Mouse (Mus musculus): Measurements from ENCODE around the gene Col11a2.
"Not testable (repeated sequence)": the region's sequence is repeated elsewhere in the genome, so short reads cannot be mapped to it uniquely, and the experiment has no call there.

Col11a2 gene

DNA sequence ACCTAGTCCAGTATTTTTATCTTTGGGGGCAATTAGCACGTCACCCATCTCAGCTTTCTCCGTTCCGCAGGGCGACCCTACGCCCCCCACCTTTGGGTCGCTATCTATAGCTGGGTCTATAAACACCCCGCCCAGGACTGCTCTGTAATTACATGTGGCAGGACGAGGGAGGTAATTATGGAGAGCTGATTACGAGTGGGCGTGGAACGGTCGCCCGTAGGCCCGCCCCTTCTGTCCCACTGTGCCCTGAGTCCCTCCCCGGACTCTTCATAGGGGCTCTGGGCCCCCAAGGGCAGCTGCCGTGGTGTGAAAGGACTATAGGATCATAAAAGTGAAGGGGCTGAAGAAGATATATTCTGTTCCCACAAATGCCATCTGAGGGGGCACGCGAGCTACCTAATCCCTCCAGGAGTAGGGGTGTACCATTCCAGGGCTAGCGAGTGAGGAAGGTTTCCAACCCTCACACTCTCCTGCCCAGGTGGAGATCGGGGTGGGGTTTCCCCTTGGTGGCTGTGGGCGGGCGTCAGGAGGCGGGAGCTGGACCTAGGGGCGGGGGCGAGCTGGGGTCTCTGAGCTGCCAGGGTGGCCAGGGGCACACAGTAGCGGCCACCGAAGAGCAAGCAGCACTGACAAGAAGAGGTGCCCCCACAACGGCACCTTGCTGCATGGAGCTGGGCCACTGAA lies at the start of gene Col11a2:
TSS of gene Col11a2 (plus strand) at position 560 of the 684 bp plus-strand sequence.
- DNase-seq (ENCODE audit: low read depth, low spot score), result no peak

DNA sequence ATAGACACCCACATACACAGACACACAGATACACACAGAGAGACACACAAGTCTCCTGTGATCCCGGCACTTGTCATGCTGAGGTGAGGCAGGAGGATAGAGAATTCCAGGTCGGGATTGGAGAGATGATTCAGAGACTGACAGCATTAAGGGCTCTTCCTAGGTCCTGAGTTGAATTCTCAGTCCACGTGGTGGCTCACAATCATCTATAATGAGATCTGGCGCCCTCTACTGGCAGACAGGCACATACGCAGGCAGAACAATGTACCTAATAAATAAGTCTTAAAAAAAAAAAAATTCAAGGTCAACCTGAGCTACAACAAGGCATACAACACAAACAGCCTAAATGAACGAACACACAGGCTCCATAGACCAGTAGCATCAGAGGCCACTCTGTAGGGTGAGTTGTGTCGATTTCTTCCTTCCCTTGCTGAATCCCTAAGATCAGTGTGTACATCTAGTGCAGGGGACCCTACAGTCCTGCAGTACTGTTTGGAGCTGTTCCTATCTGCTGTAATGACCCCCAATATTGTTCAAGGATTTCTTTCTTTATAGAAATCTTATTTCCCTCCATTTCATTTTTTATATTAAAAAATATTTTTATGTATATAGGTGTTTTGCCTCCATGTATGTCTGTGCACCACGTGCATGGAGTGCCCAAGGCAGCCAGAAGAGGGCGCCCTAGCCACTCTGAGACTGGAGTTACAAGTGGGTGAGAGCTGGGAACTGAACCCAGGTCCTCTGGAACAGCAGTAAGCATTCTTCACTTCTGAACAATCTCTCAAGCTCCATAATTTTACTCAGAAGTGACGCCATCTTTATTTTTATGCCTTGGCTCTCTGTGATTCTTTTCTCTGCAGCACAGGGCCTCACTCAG lies 47.2 kb upstream of the Col11a2 start:
- DNase-seq (ENCODE audit: low read depth, low spot score), result peak; percentile 48

- DNase-seq (ENCODE audit: low read depth, low spot score), result no peak
Measured at GRCm38 (mm10) chr17:33994959-33995358, 44.3 kb upstream of the Col11a2 start.

GRCm38 (mm10) chr17:33995651-33996050 lies 43.6 kb upstream of the Col11a2 start:
- DNase-seq (ENCODE audit: low read depth, low spot score), result no peak

- not testable (repeated sequence) for DNase-seq (ENCODE audit: low read depth, low spot score)
Measured at GRCm38 (mm10) chr17:33997025-33997424, 42.2 kb upstream of the Col11a2 start.

GRCm38 (mm10) chr17:33998697-33999096 lies 40.5 kb upstream of the Col11a2 start:
- not testable (repeated sequence) for DNase-seq (ENCODE audit: low read depth, low spot score)

DNA sequence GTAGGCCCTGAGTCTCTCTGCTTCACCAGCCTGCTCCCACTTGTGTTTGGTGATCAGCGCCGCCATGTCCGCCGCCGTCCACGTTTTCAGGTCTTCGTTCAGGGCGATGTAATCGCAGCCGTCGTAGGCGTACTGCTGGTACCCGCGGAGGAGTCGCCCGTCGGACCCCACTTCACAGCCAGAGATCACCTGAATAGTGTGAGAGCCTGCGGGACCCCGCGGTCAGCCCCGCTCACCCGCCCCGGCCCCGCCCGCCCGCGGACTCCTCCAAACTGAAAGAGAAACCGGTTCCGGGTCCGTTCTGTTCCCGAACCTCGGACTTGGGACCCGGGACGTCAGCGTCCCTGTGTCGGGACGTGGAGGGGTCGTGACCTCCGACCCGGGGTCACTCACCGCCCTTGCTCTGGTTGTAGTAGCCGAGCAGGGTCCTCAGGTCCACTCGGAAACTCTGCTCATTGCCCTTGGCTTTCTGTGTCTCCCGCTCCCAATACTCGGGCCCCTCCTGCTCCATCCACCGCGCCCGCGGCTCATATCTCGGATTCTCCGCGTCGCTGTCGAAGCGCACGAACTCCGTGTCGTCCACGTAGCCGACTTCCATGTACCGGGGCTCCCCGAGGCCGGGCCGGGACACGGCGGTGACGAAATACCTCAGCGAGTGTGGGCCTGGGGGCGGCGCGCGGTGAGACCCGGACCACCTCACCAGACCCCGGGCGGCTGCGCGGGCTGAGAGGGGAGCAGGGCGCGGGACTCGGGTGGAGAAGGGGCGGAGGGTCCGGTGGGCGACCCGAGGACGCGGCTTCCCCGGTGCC lies 39.7 kb upstream of the Col11a2 start:
- DNase-seq (ENCODE audit: low read depth, low spot score), result no peak

GRCm38 (mm10) chr17:34000150-34000537 lies 39.1 kb upstream of the Col11a2 start, which contains the start of gene H2-K1:
TSS of gene H2-K1 (minus strand) at chr17:34000347.
- no peak for DNase-seq (ENCODE audit: low read depth, low spot score)

DNA sequence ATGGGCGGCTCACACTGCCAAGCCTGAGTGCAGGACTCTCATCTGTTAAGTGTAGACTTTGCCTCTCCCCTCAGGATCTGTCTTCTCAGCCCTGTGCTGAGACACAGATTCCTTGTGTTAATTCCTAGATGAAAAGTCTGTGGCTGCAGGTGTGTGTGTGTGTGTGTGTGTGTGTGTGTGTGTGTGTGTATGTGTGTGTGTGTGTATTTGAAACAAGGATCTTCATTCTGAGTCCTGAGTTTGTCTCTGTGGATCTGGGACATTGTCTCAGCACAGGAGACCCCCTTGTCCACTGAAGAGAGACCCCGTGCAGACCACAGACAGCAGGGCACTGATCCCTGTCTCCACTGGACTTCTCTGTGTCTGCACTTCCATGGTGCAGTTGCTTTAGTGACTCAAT lies 38.4 kb upstream of the Col11a2 start:
- DNase-seq (ENCODE audit: low read depth, low spot score), result not testable (repeated sequence)

DNA sequence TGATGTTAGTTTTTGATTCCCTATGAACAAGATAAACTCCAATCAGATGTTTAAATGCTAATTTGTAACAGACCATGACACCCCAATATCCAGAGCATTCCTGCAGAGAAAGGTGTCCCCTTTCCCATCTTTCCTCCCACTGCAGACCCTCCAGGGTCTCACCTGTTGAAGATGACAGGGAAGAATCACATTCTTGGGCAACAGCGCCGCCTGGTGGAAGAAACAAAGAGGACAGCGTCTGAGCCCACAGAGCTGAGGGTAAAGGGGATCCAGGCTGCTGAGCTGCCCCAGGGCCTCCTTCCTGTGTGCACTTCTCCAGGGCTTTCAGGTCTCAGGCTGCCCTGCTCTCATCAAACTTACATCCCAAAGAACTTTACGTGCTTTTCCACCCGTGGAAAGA lies 35.8 kb upstream of the Col11a2 start:
- no peak for DNase-seq (ENCODE audit: low read depth, low spot score)

GRCm38 (mm10) chr17:34006570-34006969 lies 32.7 kb upstream of the Col11a2 start:
- DNase-seq (ENCODE audit: low read depth, low spot score), result no peak

- no peak for DNase-seq (ENCODE audit: low read depth, low spot score)
Measured at GRCm38 (mm10) chr17:34010156-34010555, 29.1 kb upstream of the Col11a2 start.

DNA sequence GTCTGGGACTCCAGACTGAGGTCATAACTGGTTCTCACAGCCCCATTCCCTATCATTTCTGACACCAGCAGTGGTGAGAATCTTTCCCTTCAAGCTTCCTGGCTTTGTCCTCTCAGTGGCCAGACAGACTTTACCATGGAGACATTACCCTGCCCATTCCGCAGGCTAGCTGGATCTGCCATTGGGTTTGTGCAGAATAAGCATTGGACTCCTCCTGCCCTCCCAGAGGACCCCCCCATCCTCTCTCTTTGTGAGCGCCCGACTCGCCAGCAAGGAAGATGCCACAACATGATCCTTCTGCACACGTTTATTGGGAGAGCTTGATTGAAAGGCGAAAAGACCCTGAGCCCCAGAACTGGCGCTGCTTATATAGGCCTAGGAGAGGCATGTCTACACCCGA lies 25.8 kb upstream of the Col11a2 start:
- DNase-seq (ENCODE audit: low read depth, low spot score), result no peak

GRCm38 (mm10) chr17:34021539-34022413 lies 17.5 kb upstream of the Col11a2 start:
- no peak for DNase-seq (ENCODE audit: low read depth, low spot score)

DNA sequence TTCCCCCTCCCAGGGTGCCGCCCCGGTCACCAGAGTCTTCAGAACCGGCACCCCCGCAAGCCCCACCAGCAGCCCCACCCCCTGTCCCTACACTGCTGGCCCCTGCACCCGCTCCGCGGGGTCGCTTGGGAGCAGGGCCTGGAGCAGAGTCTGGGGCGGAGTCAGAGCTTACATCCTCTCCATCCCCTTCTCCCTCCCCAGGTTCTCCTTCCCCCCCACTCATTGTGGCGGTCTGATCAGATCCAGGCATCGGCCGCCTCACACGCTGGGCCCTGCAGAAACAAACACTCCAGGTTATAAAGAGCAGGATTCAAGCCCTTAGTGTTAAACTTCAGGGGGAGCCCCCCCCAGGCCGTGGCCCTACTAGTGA lies 16.8 kb upstream of the Col11a2 start:
- DNase-seq (ENCODE audit: low read depth, low spot score), result no peak

- DNase-seq (ENCODE audit: low read depth, low spot score), result no peak
Measured at GRCm38 (mm10) chr17:34022987-34023386, 16.2 kb upstream of the Col11a2 start.

GRCm38 (mm10) chr17:34023678-34024077 lies 15.6 kb upstream of the Col11a2 start:
- DNase-seq (ENCODE audit: low read depth, low spot score), result no peak

DNA sequence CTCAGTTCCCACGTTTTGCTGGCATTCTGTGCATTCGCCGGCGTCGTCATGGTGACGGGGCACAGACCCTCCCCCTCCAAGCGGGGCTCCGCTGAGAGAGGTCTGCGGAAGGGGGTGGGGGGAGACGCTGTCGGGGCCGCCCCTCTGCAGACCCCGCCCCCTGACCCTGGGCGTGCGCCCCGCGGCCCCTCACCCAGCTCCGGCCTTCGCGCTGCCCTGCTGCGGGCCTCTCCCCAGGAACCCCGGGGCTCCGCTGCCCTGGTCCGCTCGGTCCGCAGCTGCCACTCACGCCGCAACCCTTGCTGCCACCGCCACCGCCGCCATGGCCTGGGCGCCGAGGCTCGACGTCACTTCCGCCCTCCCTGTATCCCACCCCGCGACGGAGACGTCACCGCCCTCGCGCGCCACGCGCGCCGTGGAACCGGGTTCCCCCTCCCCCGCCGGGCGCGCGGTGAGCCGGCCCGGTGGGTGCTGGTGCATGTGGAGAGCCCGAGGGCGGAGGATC lies 14.9 kb upstream of the Col11a2 start, which contains the start of gene Ring1:
TSS of gene Ring1 (minus strand) at position 364 of the 505 bp plus-strand sequence.
- DNase-seq (ENCODE audit: low read depth, low spot score), result no peak

- DNase-seq (ENCODE audit: low read depth, low spot score), result no peak
Measured at GRCm38 (mm10) chr17:34024861-34025755, 14.1 kb upstream of the Col11a2 start.

DNA sequence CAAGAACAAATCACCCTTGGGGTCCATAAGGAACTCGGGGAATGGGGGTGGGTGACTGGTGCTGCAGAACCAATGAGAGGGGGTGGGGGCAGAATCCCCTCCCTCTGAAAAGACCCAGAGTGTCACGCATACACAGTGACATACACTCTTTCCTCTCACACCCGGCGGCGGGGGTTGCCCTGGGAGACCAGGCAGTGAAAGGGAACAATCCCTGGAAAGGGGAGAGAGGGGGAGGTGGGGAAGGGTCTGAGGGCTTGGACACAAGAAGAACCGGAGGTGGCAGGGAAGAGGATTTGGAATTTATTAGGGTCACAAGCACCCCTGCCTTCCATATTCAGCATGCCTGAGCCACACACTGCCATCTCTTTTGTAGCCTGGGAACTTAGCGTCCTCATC lies 13.5 kb upstream of the Col11a2 start:
- DNase-seq (ENCODE audit: low read depth, low spot score), result no peak

All from c-Kit-negative CD71-positive TER-119-positive erythroid progenitor cells, embryonic 14.5 days (primary cell).